Mouse (Mus musculus) thymus, adult 2 months (tissue): ENCODE measurements around the gene Usb1.

Experiments
- CTCF ChIP-seq: fragments of 200-500 bp; IDR thresholded peaks from 2 replicates; pipeline ENCODE4 v1.5.1; 2012; ENCODE audit warnings: mild to moderate bottlenecking, control low read depth, low read length, moderate library complexity, borderline replicate concordance; ENCODE audit not compliant: control insufficient read depth, poor library complexity, insufficient read depth; ENCODE audit errors: extremely low read depth
- POLR2A ChIP-seq: fragments of 200-500 bp; IDR thresholded peaks from 2 replicates; pipeline ENCODE4 v1.6.1; 2012; ENCODE audit warnings: mild to moderate bottlenecking, low read length, control low read depth, moderate library complexity; ENCODE audit not compliant: control insufficient read depth, poor library complexity, insufficient read depth; ENCODE audit errors: extremely low read depth

GRCm38 (mm10) chr8:95302410-95302809 lies 29.7 kb upstream of the Usb1 start:
- TF ChIP-seq POLR2A (no peak), CTCF (no peak)
